Mouse (Mus musculus) cerebellum, postnatal 36 days (tissue): Measurements from ENCODE around the gene Rpl36-ps4.
"Not testable (repeated sequence)": the region's sequence is repeated elsewhere in the genome, so short reads cannot be mapped to it uniquely, and the experiment has no call there.

Source experiments
- DNase-seq, 2 experiments: peaks; one replicate each; pipeline ENCODE4 v3.0.0; 2021 to 2022; ENCODE audit warnings: mixed read lengths in 2 of 2

Gene Rpl36-ps4

GRCm38 (mm10) chr17:87948965-87949584 lies 28.3 kb downstream of the Rpl36-ps4 start:
- peak; percentile 89 to 91 for DNase-seq

GRCm38 (mm10) chr17:87954618-87955124 lies 33.9 kb downstream of the Rpl36-ps4 start:
- DNase-seq: not testable (repeated sequence)

GRCm38 (mm10) chr17:87957096-87957840 lies 36.5 kb downstream of the Rpl36-ps4 start:
- no peak for DNase-seq

GRCm38 (mm10) chr17:87958283-87958682 lies 37.5 kb downstream of the Rpl36-ps4 start:
- no peak for DNase-seq

- not testable (repeated sequence) for DNase-seq
Observed at GRCm38 (mm10) chr17:87959406-87959805, 38.6 kb downstream of the Rpl36-ps4 start.

GRCm38 (mm10) chr17:87959931-87960330 lies 39.2 kb downstream of the Rpl36-ps4 start:
- DNase-seq: not testable (repeated sequence)

GRCm38 (mm10) chr17:87963081-87964075 lies 42.6 kb downstream of the Rpl36-ps4 start:
- DNase-seq: no peak

GRCm38 (mm10) chr17:87968483-87968926 lies 47.7 kb downstream of the Rpl36-ps4 start:
- not testable (repeated sequence) for DNase-seq
